Mouse (Mus musculus): ENCODE results near the gene Tmem56. TPM values are rescaled to one million over a fixed set of nuclear protein-coding genes. Genes with fewer than 3 reads are reported as not detected.

Tmem56 gene
- total RNA-seq, 2 experiments from 2014 or later: 1.00 to 1.4 TPM

GRCm38 (mm10) chr3:121242941-121243340 lies 40.0 kb downstream of the Tmem56 start:
- DNase-seq: no peak
- intact Hi-C loops (cut with DNase I): no loop called here

GRCm38 (mm10) chr3:121242111-121242936 lies 40.6 kb downstream of the Tmem56 start:
- intact Hi-C loops (cut with DNase I): no loop called here
- no peak for DNase-seq

GRCm38 (mm10) chr3:121240362-121241040 lies 42.4 kb downstream of the Tmem56 start:
- DNase-seq: no peak
- intact Hi-C loops (cut with DNase I): no loop called here

GRCm38 (mm10) chr3:121239096-121239495 lies 43.8 kb downstream of the Tmem56 start:
- DNase-seq: no peak
- intact Hi-C loops (cut with DNase I): no loop called here

- intact Hi-C loops (cut with DNase I): no loop called here
- no peak for DNase-seq
These were observed 58.1 kb downstream of the Tmem56 start for GRCm38 (mm10) chr3:121224763-121225162.

- no peak for DNase-seq
- intact Hi-C loops (cut with DNase I): no loop called here
These were observed 58.7 kb downstream of the Tmem56 start for GRCm38 (mm10) chr3:121224185-121224584.

- intact Hi-C loops (cut with DNase I): no loop called here
- no peak for DNase-seq
These were observed 60.9 kb downstream of the Tmem56 start for GRCm38 (mm10) chr3:121221987-121222386.

GRCm38 (mm10) chr3:121217011-121217410 lies 65.9 kb downstream of the Tmem56 start:
- DNase-seq: no peak

GRCm38 (mm10) chr3:121213501-121213900 lies 69.4 kb downstream of the Tmem56 start:
- no peak for DNase-seq
- intact Hi-C loops (cut with DNase I): no loop called here

More at GRCm38 (mm10) chr3:121217011-121217410, 65.9 kb downstream of the Tmem56 start:
- intact Hi-C loops (cut with DNase I): no loop called here

GRCm38 (mm10) chr3:121212156-121212555 lies 70.7 kb downstream of the Tmem56 start:
- intact Hi-C loops (cut with DNase I): no loop called here

GRCm38 (mm10) chr3:121208994-121209393 lies 73.9 kb downstream of the Tmem56 start:
- intact Hi-C loops (cut with DNase I): no loop called here
- no peak for DNase-seq

More at GRCm38 (mm10) chr3:121212156-121212555, 70.7 kb downstream of the Tmem56 start:
- no peak for DNase-seq

GRCm38 (mm10) chr3:121206202-121206882 lies 76.6 kb downstream of the Tmem56 start:
- intact Hi-C loops (cut with DNase I): no loop called here
- DNase-seq: no peak

GRCm38 (mm10) chr3:121202638-121203037 lies 80.3 kb downstream of the Tmem56 start:
- DNase-seq: no peak
- intact Hi-C loops (cut with DNase I): no loop called here

GRCm38 (mm10) chr3:121201012-121201747 lies 81.7 kb downstream of the Tmem56 start:
- DNase-seq: no peak
- intact Hi-C loops (cut with DNase I): no loop called here

GRCm38 (mm10) chr3:121189199-121189598 lies 93.7 kb downstream of the Tmem56 start:
- no peak for DNase-seq
- intact Hi-C loops (cut with DNase I): no loop called here

GRCm38 (mm10) chr3:121187510-121187909 lies 95.4 kb downstream of the Tmem56 start:
- DNase-seq: no peak
- intact Hi-C loops (cut with DNase I): no loop called here

- intact Hi-C loops (cut with DNase I): no loop called here
These were observed 96.0 kb downstream of the Tmem56 start for GRCm38 (mm10) chr3:121186925-121187324.

GRCm38 (mm10) chr3:121185197-121185596 lies 97.7 kb downstream of the Tmem56 start:
- intact Hi-C loops (cut with DNase I): no loop called here
- no peak for DNase-seq

More at GRCm38 (mm10) chr3:121186925-121187324, 96.0 kb downstream of the Tmem56 start:
- no peak for DNase-seq

- intact Hi-C loops (cut with DNase I): loop anchor here (10.0 kb wide), 1 partner anchor 249 kb away; the partner anchor contains the start of gene Cnn3
- no peak for DNase-seq
These were observed 106.9 kb downstream of the Tmem56 start for GRCm38 (mm10) chr3:121176011-121176410.

- intact Hi-C loops (cut with DNase I): loop anchor here (5.0 to 10.0 kb wide), 2 partner anchors 133 to 250 kb away; partner anchors contain the start of gene Cnn3
- DNase-seq: no peak
These were observed 108.5 kb downstream of the Tmem56 start for GRCm38 (mm10) chr3:121174248-121174945.
